ENCODE assay signal across 27 mouse cellular contexts in the genomic region with DNA sequence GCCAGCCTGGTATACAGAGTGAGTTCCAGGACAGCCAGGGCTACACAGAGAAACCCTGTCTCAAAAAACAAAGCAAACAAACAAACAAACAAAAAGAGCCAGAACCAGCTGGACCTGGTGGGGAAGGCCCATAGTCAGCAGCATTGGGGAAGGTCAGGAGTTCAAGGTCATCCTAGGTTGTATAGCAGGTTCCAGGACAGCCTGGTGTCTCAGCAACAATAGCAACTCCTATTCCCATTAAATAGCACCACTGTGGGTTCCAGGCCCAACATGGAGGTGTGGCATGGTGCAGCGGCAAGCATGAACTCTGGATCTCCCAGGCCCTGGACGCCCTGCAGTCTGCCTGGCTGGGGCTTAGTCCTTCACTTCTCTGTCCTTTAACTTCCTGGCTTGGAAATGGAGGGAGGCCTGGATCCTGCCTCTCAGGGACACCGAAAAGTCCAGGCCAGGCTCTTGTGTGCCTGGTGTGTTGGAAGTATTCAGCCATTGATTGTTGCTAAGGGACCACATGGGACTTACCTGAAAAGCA. TPM values are rescaled to one million over a fixed set of nuclear protein-coding genes. Genes with fewer than 3 reads are reported as not detected.
A peak's percentile ranks its signal among the peaks of the same experiment; 100 is the strongest.
DNase-seq lines count a peak whose midpoint lies in the region; ATAC-seq and TF ChIP-seq lines count a peak whose summit lies in the region.
"Had no signal": no experiment of that assay in that cellular context is flagged by ENCODE, and none has a peak within 500 bp of the region (broad histone marks: within the 10 kb centered on the region; RNA-seq: fewer than 3 reads in every experiment).

No protein-coding gene starts in this region.

- intact Hi-C loops in heart, adult 2 months (cut with DNase I), result loop anchor here (5.0 kb wide), 1 partner anchor 56 kb away; no protein-coding TSS in a partner anchor
- intact Hi-C loops in heart, postnatal 14 days (cut with DNase I), result loop anchor here (5.0 kb wide), 2 partner anchors 34 to 114 kb away; no protein-coding TSS in a partner anchor
- intact Hi-C loops in heart, postnatal 36 days (cut with DNase I), result no loop called here

- H3K4me1 ChIP-seq in heart, adult 2 months (ENCODE audit: control insufficient read depth, insufficient read depth, low read length), result peaks cover 67% of the 10 kb centered on the region
- peaks cover 81% of the 10 kb centered on the region for H3K4me1 ChIP-seq in heart, postnatal 0 days (ENCODE audit: control insufficient read depth, insufficient read depth)
- H3K4me1 ChIP-seq in ES-E14 (ENCODE audit: control insufficient read depth in 2 of 2, insufficient read depth in 2 of 2, low read length in 2 of 2, poor library complexity in 1 of 2), result peaks cover 0 to 40% of the 10 kb centered on the region in 2 experiments; a peak in 1 of 4 replicates
- H3K4me1 ChIP-seq in brown adipose tissue, adult 24 weeks (ENCODE audit: control insufficient read depth, insufficient read depth, insufficient read length, low read length), result peaks cover 71% of the 10 kb centered on the region

- peaks cover 5% of the 10 kb centered on the region; the same call in 1 of the 2 replicates for H3K36me3 ChIP-seq in heart, adult 2 months (ENCODE audit: control insufficient read depth, insufficient read depth, low read length)
- no peaks in the 10 kb centered on the region for H3K36me3 ChIP-seq in heart, postnatal 0 days (replicated peaks; ENCODE audit: control insufficient read depth, insufficient read depth, low read length)
- peaks cover 5% of the 10 kb centered on the region; the same call in 1 of the 2 replicates for H3K36me3 ChIP-seq in ES-E14 (ENCODE audit: control insufficient read depth, insufficient read depth, low read length, poor library complexity, severe bottlenecking)

- no peak for TF ChIP-seq POLR2A in heart, adult 2 months (IDR thresholded peaks at IDR 0.05; ENCODE audit: insufficient read depth, low read depth, low read length)

- H3K4me3 ChIP-seq in heart, adult 2 months, result no peak overlapping the region
- no peak overlapping the region for H3K4me3 ChIP-seq in heart, postnatal 0 days (ENCODE audit: low read depth, low read length)
- H3K4me3 ChIP-seq in ES-E14 (ENCODE audit: insufficient read depth in 1 of 2, low read depth in 1 of 2, low read length in 2 of 2, poor library complexity in 1 of 2, severe bottlenecking in 1 of 2), result no peak overlapping the region
- no peak overlapping the region for H3K4me3 ChIP-seq in brown adipose tissue, adult 24 weeks (ENCODE audit: insufficient read depth, low read depth, low read length)
- H3K4me3 ChIP-seq: forebrain, embryonic 10.5 days; forebrain, embryonic 13.5 days; heart, embryonic 15.5 days had no signal

- no peaks in the 10 kb centered on the region; the same call in 1 of the 2 replicates for H3K79me2 ChIP-seq in heart, adult 2 months (replicated peaks; ENCODE audit: control insufficient read depth, insufficient read depth, low read length)

- peak overlapping the region; percentile 15 for H3K27ac ChIP-seq in heart, adult 2 months
- peak overlapping the region; percentile 91; the same call in 1 of the 2 replicates for H3K27ac ChIP-seq in heart, postnatal 0 days (ENCODE audit: low read depth)
- H3K27ac ChIP-seq in ES-E14 (ENCODE audit: insufficient read depth, low read depth, low read length, poor library complexity, severe bottlenecking), result peak overlapping the region; percentile 57
- peak overlapping the region; percentile 94 for H3K27ac ChIP-seq in brown adipose tissue, adult 24 weeks (replicated peaks; ENCODE audit: low read depth, low read length)
- H3K27ac ChIP-seq: forebrain, embryonic 10.5 days; forebrain, embryonic 13.5 days; hindbrain, embryonic 14.5 days; hindbrain, postnatal 0 days had no signal

- DNase-seq in heart, adult 2 months, result no peak
- DNase-seq in heart, postnatal 14 days, result no peak
- DNase-seq in heart, postnatal 0 days (ENCODE audit: low spot score), result no peak
- no peak for DNase-seq in heart, postnatal 36 days
- no peak for DNase-seq in ES-E14 (ENCODE audit: low read depth, low spot score)
- DNase-seq in urinary bladder, postnatal 36 days (ENCODE audit: low spot score in 2 of 2), result no peak
- no peak for DNase-seq in embryo, embryonic 9.5 days (ENCODE audit: extremely low spot score)
- DNase-seq: adrenal gland, postnatal 10 days; adrenal gland, postnatal 36 days; cerebellum, adult 11 months; cerebellum, adult 8-10 months; cerebellum, postnatal 10 days; cerebellum, postnatal 36 days; embryo, embryonic 11 days; gastrocnemius, postnatal 25 days; kidney, adult 18-20 months; kidney, adult 9 months had no signal

- 95% methylated on average over 3 of the region's 3 CpGs for WGBS in heart, adult 2 months
- 94% methylated on average over 3 of the region's 3 CpGs for WGBS in heart, postnatal 0 days

- no peaks in the 10 kb centered on the region for H3K9me3 ChIP-seq in heart, postnatal 0 days (replicated peaks; ENCODE audit: control insufficient read depth, low read length)
- H3K9me3 ChIP-seq in ES-E14 (ENCODE audit: control insufficient read depth, insufficient read depth, low read depth, low read length), result no peaks in the 10 kb centered on the region
- H3K9me3 ChIP-seq: forebrain, embryonic 10.5 days; forebrain, embryonic 13.5 days; heart, embryonic 15.5 days had no signal

- H3K4me2 ChIP-seq in heart, postnatal 0 days (ENCODE audit: low read depth, low read length), result no peak overlapping the region
- H3K4me2 ChIP-seq: forebrain, embryonic 13.5 days; heart, embryonic 15.5 days; hindbrain, embryonic 14.5 days had no signal

- no peaks in the 10 kb centered on the region for H3K27me3 ChIP-seq in heart, adult 2 months (ENCODE audit: control insufficient read depth, insufficient read depth, low read length)
- H3K27me3 ChIP-seq in heart, postnatal 0 days (ENCODE audit: control insufficient read depth, insufficient read depth, low read length), result no peaks in the 10 kb centered on the region
- H3K27me3 ChIP-seq: forebrain, embryonic 13.5 days; heart, embryonic 15.5 days had no signal

- in situ Hi-C loops in ES-E14 (cut with MboI; ENCODE audit: low sequenced_read_pairs in 2 of 2, unreplicated experiment in 2 of 2), result no loop called here

- ATAC-seq in heart, postnatal 0 days (ENCODE audit: insufficient read depth, low read depth), result no peak
- ATAC-seq: CD4-positive, CD25-positive, alpha-beta regulatory T cell, adult 4 months; forebrain, embryonic 13.5 days; forebrain, embryonic 16.5 days; hindbrain, postnatal 0 days; inflammation-experienced regulatory T-cells, adult 6 months; intestine, embryonic 16.5 days had no signal

- TF ChIP-seq CTCF in heart, adult 2 months (IDR thresholded peaks at IDR 0.05), result no peak
- TF ChIP-seq CTCF in heart, postnatal 0 days (IDR thresholded peaks at IDR 0.05; ENCODE audit: low read depth), result no peak

- no peak for TF ChIP-seq EP300 in heart, adult 2 months (IDR thresholded peaks at IDR 0.05; ENCODE audit: insufficient read depth, low read depth, low read length)
- TF ChIP-seq EP300 in heart, postnatal 0 days (IDR thresholded peaks at IDR 0.05; ENCODE audit: low read depth), result no peak

- no peak overlapping the region for H3K9ac ChIP-seq in heart, adult 2 months (ENCODE audit: low read depth, low read length)
- H3K9ac ChIP-seq in heart, postnatal 0 days (replicated peaks; ENCODE audit: low read depth, low read length), result no peak overlapping the region
- H3K9ac ChIP-seq in ES-E14 (ENCODE audit: insufficient read depth, low read depth, low read length, poor library complexity, severe bottlenecking), result no peak overlapping the region
- H3K9ac ChIP-seq: forebrain, embryonic 13.5 days; heart, embryonic 15.5 days; hindbrain, embryonic 14.5 days had no signal

TF ChIP-seq in ES-E14, 5 proteins besides CTCF, POLR2A, EP300 and RAD21:
- TF ChIP-seq MAFK (IDR thresholded peaks at IDR 0.05; ENCODE audit: insufficient read depth, low read depth, low read length) (no peak), CHD2 (IDR thresholded peaks at IDR 0.05; ENCODE audit: low read depth, low read length) (0 out of 2 replicates have a peak, but pooled peaks have one; percentile 35)
TF ChIP-seq in ES-E14: peak in this region for 1.

RNA-seq across cellular contexts. Expression of gene Dusp1, which starts 19.0 kb away (rescaled TPM):
- total RNA-seq in heart, adult 2 months (2021), result 10 to 100 TPM; 61.4 to 71.3 TPM
- polyA plus RNA-seq in heart, adult 2 months (2012; rRNA removed), result 122 and 171 TPM in 2 replicates
- total RNA-seq in heart, postnatal 14 days (2021), result 10 to 100 TPM; 91.2 to 99.6 TPM
- total RNA-seq in heart, postnatal 0 days (2014; rRNA removed; ENCODE audit: low replicate concordance), result 105 and 114 TPM in 2 replicates
- polyA plus RNA-seq in heart, postnatal 0 days (2015; fragmentation: Nextera tagmentation; extraction: Ambion mirVana), result 23.1 and 24.0 TPM in 2 replicates
- total RNA-seq in heart, postnatal 36 days (2021), result 100 to 1,000 TPM in 1 of 2 experiments, 10 to 100 TPM in 1; 49.6 to 105 TPM
- total RNA-seq in ES-E14 (2012; rRNA removed), result 20.0 and 21.2 TPM in 2 replicates
- polyA plus RNA-seq in brown adipose tissue, adult 24 weeks (2012; ENCODE audit: insufficient read depth, insufficient read length, missing spikeins), result 44.4 and 326 TPM in 2 replicates

RNA-seq across cellular contexts. Expression of gene Ergic1, which starts 19.6 kb away (rescaled TPM):
- 10 to 100 TPM; 53.6 to 59.4 TPM for total RNA-seq in heart, adult 2 months (2021)
- 64.4 and 84.3 TPM in 2 replicates for polyA plus RNA-seq in heart, adult 2 months (2012; rRNA removed)
- 10 to 100 TPM; 51.1 to 59.5 TPM for total RNA-seq in heart, postnatal 14 days (2021)
- 148 and 152 TPM in 2 replicates for total RNA-seq in heart, postnatal 0 days (2014; rRNA removed; ENCODE audit: low replicate concordance)
- 50.8 and 53.3 TPM in 2 replicates for polyA plus RNA-seq in heart, postnatal 0 days (2015; fragmentation: Nextera tagmentation; extraction: Ambion mirVana)
- 10 to 100 TPM; 47.5 to 56.2 TPM for total RNA-seq in heart, postnatal 36 days (2021)
- total RNA-seq in ES-E14 (2012; rRNA removed), result 97.5 and 142 TPM in 2 replicates
- polyA plus RNA-seq in brown adipose tissue, adult 24 weeks (2012; ENCODE audit: insufficient read depth, insufficient read length, missing spikeins), result 124 and 179 TPM in 2 replicates

Comparison
In these comparisons a context has a peak if more than half of its experiments do, and no peak if none do; other contexts are left out.
1. H3K27ac ChIP-seq: peak in every context shown above with its lines; median percentile 94 in brown adipose tissue, adult 24 weeks; 91 in heart, postnatal 0 days; 57 in ES-E14; 15 in heart, adult 2 months.